Mouse (Mus musculus) frontal cortex, postnatal 14 days (tissue): ENCODE measurements around the gene Dnajb6.
"Not testable (repeated sequence)": the region's sequence is repeated elsewhere in the genome, so short reads cannot be mapped to it uniquely, and the experiment has no call there.

ENCODE experiments used
- DNase-seq, 2 experiments: peaks; one replicate each; pipeline ENCODE4 v3.0.0; 2022; ENCODE audit warnings: low spot score in 2 of 2

Gene Dnajb6

GRCm38 (mm10) chr5:29759318-29759717, 23.8 kb downstream of the Dnajb6 start:
- no peak for DNase-seq

- no peak for DNase-seq
These were observed 35.4 kb downstream of the Dnajb6 start for GRCm38 (mm10) chr5:29770935-29771334.

- DNase-seq, result no peak
These were observed 36.5 kb downstream of the Dnajb6 start for GRCm38 (mm10) chr5:29772038-29772437.

- DNase-seq, result no peak
These were observed 37.3 kb downstream of the Dnajb6 start for GRCm38 (mm10) chr5:29772651-29773330.

- no peak for DNase-seq
These were observed 38.1 kb downstream of the Dnajb6 start for GRCm38 (mm10) chr5:29773460-29774150.

GRCm38 (mm10) chr5:29775437-29775836, 39.9 kb downstream of the Dnajb6 start:
- DNase-seq, result no peak

GRCm38 (mm10) chr5:29778029-29778428, 42.5 kb downstream of the Dnajb6 start:
- no peak for DNase-seq

GRCm38 (mm10) chr5:29779733-29780132, 44.2 kb downstream of the Dnajb6 start:
- DNase-seq, result not testable (repeated sequence)

GRCm38 (mm10) chr5:29782261-29782660, 46.8 kb downstream of the Dnajb6 start:
- no peak for DNase-seq

- DNase-seq, result not testable (repeated sequence)
These were observed 49.4 kb downstream of the Dnajb6 start for GRCm38 (mm10) chr5:29784906-29785305.

- DNase-seq, result not testable (repeated sequence)
These were observed 50.5 kb downstream of the Dnajb6 start for GRCm38 (mm10) chr5:29785953-29786352.

GRCm38 (mm10) chr5:29794933-29795332, 59.4 kb downstream of the Dnajb6 start:
- DNase-seq, result not testable (repeated sequence)

GRCm38 (mm10) chr5:29808940-29809339, 73.5 kb downstream of the Dnajb6 start:
- no peak for DNase-seq

- not testable (repeated sequence) for DNase-seq
These were observed 76.0 kb downstream of the Dnajb6 start for GRCm38 (mm10) chr5:29811377-29811921.

- DNase-seq, result no peak
These were observed 81.2 kb downstream of the Dnajb6 start for GRCm38 (mm10) chr5:29816523-29817242.

GRCm38 (mm10) chr5:29817400-29817799, 81.9 kb downstream of the Dnajb6 start:
- no peak for DNase-seq

- no peak for DNase-seq
These were observed 82.8 kb downstream of the Dnajb6 start for GRCm38 (mm10) chr5:29818287-29818686.

- peak in 1 of 2 experiments; percentile 14 for DNase-seq
These were observed 89.3 kb downstream of the Dnajb6 start for GRCm38 (mm10) chr5:29824796-29825195.

- no peak for DNase-seq
These were observed 91.3 kb downstream of the Dnajb6 start for GRCm38 (mm10) chr5:29826780-29827179.

- DNase-seq, result no peak
These were observed 107.1 kb downstream of the Dnajb6 start for GRCm38 (mm10) chr5:29842444-29843166.

- no peak for DNase-seq
These were observed 109.5 kb downstream of the Dnajb6 start for GRCm38 (mm10) chr5:29845038-29845437.

GRCm38 (mm10) chr5:29847494-29847893, 112.0 kb downstream of the Dnajb6 start:
- DNase-seq, result no peak
